In the genomic region with DNA sequence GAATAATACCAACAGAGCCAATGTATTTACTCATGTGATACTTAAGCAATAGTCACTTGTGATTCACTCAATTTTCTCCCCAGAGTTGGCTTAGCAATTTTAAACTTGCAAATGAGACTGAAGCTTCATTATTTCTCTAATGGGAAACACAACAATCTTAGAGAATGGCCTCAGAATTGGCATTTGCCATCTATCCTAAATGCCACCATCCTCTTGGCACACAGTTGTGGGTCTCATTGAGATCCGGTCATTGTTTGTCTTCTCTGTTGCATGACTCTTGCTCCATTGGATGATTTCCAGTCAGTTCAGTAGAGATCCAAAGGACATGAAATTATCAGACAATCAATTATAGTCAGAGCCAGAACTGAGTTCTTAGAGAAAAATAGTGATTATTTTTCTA, we compare ENCODE assay signal across 22 mouse cellular contexts.
"Had no signal": no experiment of that assay in that cellular context is flagged by ENCODE, and none has a peak within 500 bp of the region (broad histone marks: within the 10 kb centered on the region; RNA-seq: fewer than 3 reads in every experiment).

No protein-coding gene starts in this region.

- H3K9ac ChIP-seq: heart, embryonic 12.5 days; hindbrain, embryonic 12.5 days; hindbrain, embryonic 14.5 days; intestine, embryonic 15.5 days; limb, embryonic 13.5 days; limb, embryonic 15.5 days; liver, embryonic 12.5 days; liver, embryonic 14.5 days had no signal

- DNase-seq: gastrocnemius, postnatal 14 days; gastrocnemius, postnatal 36 days; heart, adult 18-20 months; heart, postnatal 10 days; heart, postnatal 4 days; kidney, adult 18-20 months; kidney, adult 8-10 months; kidney, postnatal 10 days; kidney, postnatal 25 days; kidney, postnatal 4 days; left cerebral cortex, postnatal 4 days had no signal

- H3K36me3 ChIP-seq: heart, embryonic 10.5 days; heart, embryonic 12.5 days; hindbrain, embryonic 10.5 days; hindbrain, embryonic 12.5 days; intestine, embryonic 15.5 days; limb, embryonic 13.5 days; limb, embryonic 15.5 days; liver, embryonic 12.5 days had no signal

- H3K4me3 ChIP-seq: heart, embryonic 10.5 days; heart, embryonic 12.5 days; hindbrain, embryonic 10.5 days; hindbrain, embryonic 12.5 days; intestine, embryonic 15.5 days; layer of hippocampus, adult 2 months; limb, embryonic 13.5 days; limb, embryonic 15.5 days; liver, embryonic 12.5 days had no signal

- H3K27me3 ChIP-seq: heart, embryonic 12.5 days; hindbrain, embryonic 12.5 days; intestine, embryonic 15.5 days; limb, embryonic 13.5 days; limb, embryonic 15.5 days; liver, embryonic 12.5 days had no signal

- H3K27ac ChIP-seq: heart, embryonic 10.5 days; hindbrain, embryonic 10.5 days; hindbrain, embryonic 12.5 days; hindbrain, embryonic 14.5 days; intestine, embryonic 15.5 days; layer of hippocampus, adult 2 months; limb, embryonic 13.5 days; limb, embryonic 15.5 days; liver, embryonic 12.5 days; liver, embryonic 14.5 days had no signal

- H3K4me1 ChIP-seq: heart, embryonic 10.5 days; heart, embryonic 12.5 days; hindbrain, embryonic 10.5 days; hindbrain, embryonic 12.5 days; intestine, embryonic 15.5 days; limb, embryonic 13.5 days; limb, embryonic 15.5 days; liver, embryonic 12.5 days had no signal
